Mouse (Mus musculus): Measurements from ENCODE around the gene Aqp12.

- TF ChIP-seq E2F4 (IDR thresholded peaks at IDR 0.05; ENCODE audit: insufficient replicate concordance, low read depth, low read length) (no peak), RAD21 (IDR thresholded peaks at IDR 0.05; ENCODE audit: low read depth, low read length) (no peak), JUND (conservative IDR thresholded peaks at IDR 0.05; ENCODE audit: low read depth, low read length) (no peak), CTCF (conservative IDR thresholded peaks at IDR 0.05 in 1 of 2, IDR thresholded peaks at IDR 0.05 in 1 of 2; ENCODE audit: low read depth in 2 of 2, low read length in 2 of 2) (no peak), BHLHE40 (IDR thresholded peaks at IDR 0.05; ENCODE audit: low read depth, low read length) (no peak), IRF4 (IDR thresholded peaks at IDR 0.05; ENCODE audit: low read depth, low read length) (no peak), POLR2A (IDR thresholded peaks at IDR 0.05; ENCODE audit: low read depth, low read length) (no peak), ZNF384 (IDR thresholded peaks at IDR 0.05; ENCODE audit: low read depth, low read length) (no peak), UBTF (IDR thresholded peaks at IDR 0.05; ENCODE audit: low read depth, low read length) (no peak), EP300 (IDR thresholded peaks at IDR 0.05; ENCODE audit: low read length) (no peak), SIN3A (IDR thresholded peaks at IDR 0.05; ENCODE audit: low read length) (no peak), MAX (IDR thresholded peaks at IDR 0.05; ENCODE audit: low read length) (no peak), TBP (conservative IDR thresholded peaks at IDR 0.05; ENCODE audit: low read depth, low read length) (no peak)
Observed at GRCm38 (mm10) chr1:92972854-92973253, 33.3 kb upstream of the Aqp12 start.

Measured in CH12.LX (cell line).